Mouse (Mus musculus): ENCODE results near the gene Ice1. TPM values are rescaled to one million over a fixed set of nuclear protein-coding genes. Genes with fewer than 3 reads are reported as not detected.

Ice1 gene
- total RNA-seq, 1 experiment: 56.4 TPM

- H3K27ac ChIP-seq (ENCODE audit: insufficient read depth, low read depth, low read length, poor library complexity, severe bottlenecking): no peak overlapping the region
- no peak overlapping the region for H3K9ac ChIP-seq (ENCODE audit: insufficient read depth, low read depth, low read length, poor library complexity, severe bottlenecking)
- H3K36me3 ChIP-seq (ENCODE audit: control insufficient read depth, insufficient read depth, low read length, poor library complexity, severe bottlenecking): no peaks in the 10 kb centered on the region
- no peak for TF ChIP-seq ZNF384 (IDR thresholded peaks at IDR 0.05; ENCODE audit: low read depth, low read length)
- TF ChIP-seq CHD2 (IDR thresholded peaks at IDR 0.05; ENCODE audit: low read depth, low read length): no peak
- TF ChIP-seq MAFK (IDR thresholded peaks at IDR 0.05; ENCODE audit: insufficient read depth, low read depth, low read length): no peak
- TF ChIP-seq HCFC1 (IDR thresholded peaks at IDR 0.05; ENCODE audit: borderline replicate concordance, insufficient read depth, low read length): no peak
- no peak for TF ChIP-seq ZC3H11A (IDR thresholded peaks at IDR 0.05; ENCODE audit: borderline replicate concordance, low read depth, low read length)
- H3K9me3 ChIP-seq (ENCODE audit: control insufficient read depth, insufficient read depth, low read depth, low read length): no peaks in the 10 kb centered on the region
- H3K4me3 ChIP-seq (ENCODE audit: insufficient read depth in 1 of 2, low read depth in 1 of 2, low read length in 2 of 2, poor library complexity in 1 of 2, severe bottlenecking in 1 of 2): no peak overlapping the region
- H3K4me1 ChIP-seq (ENCODE audit: control insufficient read depth in 2 of 2, insufficient read depth in 2 of 2, low read length in 2 of 2, poor library complexity in 1 of 2): no peaks in the 10 kb centered on the region
- no peak for DNase-seq (ENCODE audit: low read depth, low spot score)
- in situ Hi-C loops (cut with MboI; ENCODE audit: low sequenced_read_pairs in 2 of 2, unreplicated experiment in 2 of 2): no loop called here
These were observed 16.8 kb upstream of the Ice1 start for GRCm38 (mm10) chr13:70654091-70654770.

GRCm38 (mm10) chr13:70653457-70653856 is 16.0 kb upstream of the Ice1 start:
- Histone ChIP-seq H3K9me3 (ENCODE audit: control insufficient read depth, insufficient read depth, low read depth, low read length) (no peaks in the 10 kb centered on the region), H3K36me3 (ENCODE audit: control insufficient read depth, insufficient read depth, low read length, poor library complexity, severe bottlenecking) (no peaks in the 10 kb centered on the region), H3K9ac (ENCODE audit: insufficient read depth, low read depth, low read length, poor library complexity, severe bottlenecking) (no peak overlapping the region), H3K27ac (ENCODE audit: insufficient read depth, low read depth, low read length, poor library complexity, severe bottlenecking) (no peak overlapping the region), H3K4me3 (ENCODE audit: insufficient read depth in 1 of 2, low read depth in 1 of 2, low read length in 2 of 2, poor library complexity in 1 of 2, severe bottlenecking in 1 of 2) (no peak overlapping the region), H3K4me1 (ENCODE audit: control insufficient read depth in 2 of 2, insufficient read depth in 2 of 2, low read length in 2 of 2, poor library complexity in 1 of 2) (no peaks in the 10 kb centered on the region)
- in situ Hi-C loops (cut with MboI; ENCODE audit: low sequenced_read_pairs in 2 of 2, unreplicated experiment in 2 of 2): no loop called here
- no peak for DNase-seq (ENCODE audit: low read depth, low spot score)
- no peak for TF ChIP-seq ZNF384 (IDR thresholded peaks at IDR 0.05; ENCODE audit: low read depth, low read length)
- TF ChIP-seq HCFC1 (IDR thresholded peaks at IDR 0.05; ENCODE audit: borderline replicate concordance, insufficient read depth, low read length): no peak
- TF ChIP-seq ZC3H11A (IDR thresholded peaks at IDR 0.05; ENCODE audit: borderline replicate concordance, low read depth, low read length): no peak
- no peak for TF ChIP-seq MAFK (IDR thresholded peaks at IDR 0.05; ENCODE audit: insufficient read depth, low read depth, low read length)
- TF ChIP-seq CHD2 (IDR thresholded peaks at IDR 0.05; ENCODE audit: low read depth, low read length): no peak

GRCm38 (mm10) chr13:70650011-70650436 is 12.6 kb upstream of the Ice1 start:
- H3K9me3 ChIP-seq (ENCODE audit: control insufficient read depth, insufficient read depth, low read depth, low read length): no peaks in the 10 kb centered on the region
- no peaks in the 10 kb centered on the region for H3K4me1 ChIP-seq (ENCODE audit: control insufficient read depth in 2 of 2, insufficient read depth in 2 of 2, low read length in 2 of 2, poor library complexity in 1 of 2)
- DNase-seq (ENCODE audit: low read depth, low spot score): no peak
- TF ChIP-seq CHD2 (IDR thresholded peaks at IDR 0.05; ENCODE audit: low read depth, low read length) (no peak), HCFC1 (IDR thresholded peaks at IDR 0.05; ENCODE audit: borderline replicate concordance, insufficient read depth, low read length) (no peak), ZC3H11A (IDR thresholded peaks at IDR 0.05; ENCODE audit: borderline replicate concordance, low read depth, low read length) (no peak), MAFK (IDR thresholded peaks at IDR 0.05; ENCODE audit: insufficient read depth, low read depth, low read length) (no peak), ZNF384 (IDR thresholded peaks at IDR 0.05; ENCODE audit: low read depth, low read length) (no peak)
- H3K27ac ChIP-seq (ENCODE audit: insufficient read depth, low read depth, low read length, poor library complexity, severe bottlenecking): no peak overlapping the region
- in situ Hi-C loops (cut with MboI; ENCODE audit: low sequenced_read_pairs in 2 of 2, unreplicated experiment in 2 of 2): no loop called here
- no peaks in the 10 kb centered on the region for H3K36me3 ChIP-seq (ENCODE audit: control insufficient read depth, insufficient read depth, low read length, poor library complexity, severe bottlenecking)
- no peak overlapping the region for H3K4me3 ChIP-seq (ENCODE audit: insufficient read depth in 1 of 2, low read depth in 1 of 2, low read length in 2 of 2, poor library complexity in 1 of 2, severe bottlenecking in 1 of 2)
- no peak overlapping the region for H3K9ac ChIP-seq (ENCODE audit: insufficient read depth, low read depth, low read length, poor library complexity, severe bottlenecking)

DNA sequence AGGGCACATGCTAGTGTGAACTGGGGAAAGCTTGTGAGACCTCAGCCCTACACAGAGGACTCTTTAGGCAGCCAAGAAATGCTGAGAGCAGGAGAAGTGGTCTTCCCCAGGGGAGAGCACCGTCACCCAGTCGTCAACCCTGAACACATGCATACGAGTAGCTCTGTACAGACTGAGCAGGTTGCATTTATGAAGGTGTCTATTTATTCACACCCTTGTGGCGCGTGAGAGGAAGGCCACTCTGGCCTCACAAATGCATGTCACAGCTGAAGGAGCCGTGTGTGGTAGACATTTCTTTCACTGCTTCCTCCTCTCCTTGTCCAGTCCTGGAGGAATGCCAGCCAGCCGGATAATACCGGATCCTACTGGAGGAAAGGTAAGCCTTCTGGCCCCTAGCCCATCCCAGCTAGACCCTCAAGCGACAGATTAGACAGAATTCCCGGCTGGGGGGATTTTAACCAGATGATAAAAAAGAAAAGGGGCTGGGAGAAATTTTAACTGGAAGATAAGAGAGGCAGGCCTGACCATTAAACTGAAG is 8.6 kb upstream of the Ice1 start:
- Histone ChIP-seq H3K9me3 (ENCODE audit: control insufficient read depth, insufficient read depth, low read depth, low read length) (no peaks in the 10 kb centered on the region), H3K27ac (ENCODE audit: insufficient read depth, low read depth, low read length, poor library complexity, severe bottlenecking) (no peak overlapping the region), H3K4me1 (ENCODE audit: control insufficient read depth in 2 of 2, insufficient read depth in 2 of 2, low read length in 2 of 2, poor library complexity in 1 of 2) (no peaks in the 10 kb centered on the region), H3K9ac (ENCODE audit: insufficient read depth, low read depth, low read length, poor library complexity, severe bottlenecking) (no peak overlapping the region), H3K4me3 (ENCODE audit: insufficient read depth in 1 of 2, low read depth in 1 of 2, low read length in 2 of 2, poor library complexity in 1 of 2, severe bottlenecking in 1 of 2) (no peak overlapping the region), H3K36me3 (ENCODE audit: control insufficient read depth, insufficient read depth, low read length, poor library complexity, severe bottlenecking) (no peaks in the 10 kb centered on the region)
- TF ChIP-seq CHD2 (IDR thresholded peaks at IDR 0.05; ENCODE audit: low read depth, low read length) (no peak), ZC3H11A (IDR thresholded peaks at IDR 0.05; ENCODE audit: borderline replicate concordance, low read depth, low read length) (no peak), MAFK (IDR thresholded peaks at IDR 0.05; ENCODE audit: insufficient read depth, low read depth, low read length) (no peak), ZNF384 (IDR thresholded peaks at IDR 0.05; ENCODE audit: low read depth, low read length) (no peak), HCFC1 (IDR thresholded peaks at IDR 0.05; ENCODE audit: borderline replicate concordance, insufficient read depth, low read length) (no peak)
- in situ Hi-C loops (cut with MboI; ENCODE audit: low sequenced_read_pairs in 2 of 2, unreplicated experiment in 2 of 2): loop anchor here in 1 of 2 experiments (25.0 kb wide), 2 partner anchors 191 to 341 kb away; partner anchors contain the start of gene Adamts16
- no peak for DNase-seq (ENCODE audit: low read depth, low spot score)
